Mouse (Mus musculus) lung, embryonic 14.5 days (tissue): ENCODE results near the gene Fbxo34. TPM values are rescaled to one million over a fixed set of nuclear protein-coding genes. Genes with fewer than 3 reads are reported as not detected.

Source experiments
- ATAC-seq: fragments of 200-750 bp; cut with Nextera tagmentation; 2 replicates; pipeline ENCODE4 v1.8.0; 2017; ENCODE audit warnings: mild to moderate bottlenecking, moderate TSS enrichment, moderate library complexity; ENCODE audit not compliant: insufficient read depth
- DNase-seq: peaks from one replicate; pipeline ENCODE4 v3.0.0-alpha.2; 2015
- H3K27ac ChIP-seq: fragments of 300-500 bp; sonication (generic); 2 replicates; pipeline ENCODE4 v1.5.1; 2014; ENCODE audit warnings: low read depth, mild to moderate bottlenecking, moderate library complexity
- H3K27me3 ChIP-seq: fragments of 300-500 bp; sonication (generic); 2 replicates; pipeline ENCODE4 v1.6.1; 2014; ENCODE audit warnings: low read length, control low read depth; ENCODE audit not compliant: insufficient read depth
- H3K36me3 ChIP-seq: fragments of 300-500 bp; sonication (generic); 2 replicates; pipeline ENCODE4 v1.6.1; 2014; ENCODE audit warnings: control low read depth; ENCODE audit not compliant: insufficient read depth
- H3K4me1 ChIP-seq: fragments of 300-500 bp; sonication (generic); 2 replicates; pipeline ENCODE4 v1.6.1; 2014; ENCODE audit warnings: antibody characterized with exemption, control low read depth; ENCODE audit not compliant: insufficient read depth
- H3K4me2 ChIP-seq: fragments of 300-500 bp; sonication (generic); 2 replicates; pipeline ENCODE4 v1.6.1; 2014; ENCODE audit warnings: mild to moderate bottlenecking
- H3K4me3 ChIP-seq: fragments of 300-500 bp; sonication (generic); 2 replicates; pipeline ENCODE4 v1.5.1; 2014; ENCODE audit warnings: low read depth, low read length
- H3K9ac ChIP-seq: fragments of 300-500 bp; sonication (generic); 2 replicates; pipeline ENCODE4 v1.6.1; 2014
- H3K9me3 ChIP-seq: fragments of 300-500 bp; sonication (generic); 2 replicates; pipeline ENCODE4 v1.6.1; 2016; ENCODE audit warnings: low read depth, low read length, control low read depth
- CTCF ChIP-seq: IDR thresholded peaks from 2 replicates; pipeline ENCODE4 v1.5.1; 2016; ENCODE audit warnings: antibody characterized with exemption, low read depth
- WGBS: fragments of 180-500 bp; shearing (Covaris S2); extraction: QIAGEN DNeasy Blood & Tissue Kit; methylation state at CpG from one replicate; pipeline ENCODE4 v1.1.7; 2014; 5-methylcytosine and 5-hydroxymethylcytosine counted together
- polyA plus RNA-seq: library from polyadenylated mRNA; unstranded; fragments of >200 nt; fragmentation: Nextera tagmentation; extraction: Ambion mirVana; gene quantifications from 2 replicates; pipeline ENCODE4 v1.2.1, GENCODE M21; 2014

Fbxo34 gene
- polyA plus RNA-seq, 1 experiment from 2014 or later, result 23.5 TPM

GRCm38 (mm10) chr14:47516755-47517154 lies 66.5 kb downstream of the Fbxo34 start:
- ATAC-seq, result no peak
- H3K4me1 ChIP-seq, result no peaks in the 10 kb centered on the region
- WGBS, result 68% methylated on average over 6 of the region's 6 CpGs
- H3K27ac ChIP-seq, result no peak overlapping the region
- DNase-seq, result no peak
- H3K4me3 ChIP-seq, result no peak overlapping the region
- H3K4me2 ChIP-seq, result no peak overlapping the region
- H3K27me3 ChIP-seq, result no peaks in the 10 kb centered on the region
- TF ChIP-seq CTCF, result no peak
- no peaks in the 10 kb centered on the region for H3K36me3 ChIP-seq
- H3K9me3 ChIP-seq, result no peaks in the 10 kb centered on the region
- H3K9ac ChIP-seq, result no peak overlapping the region

GRCm38 (mm10) chr14:47518619-47519018 lies 68.4 kb downstream of the Fbxo34 start:
- H3K4me3 ChIP-seq, result no peak overlapping the region
- no peak overlapping the region for H3K4me2 ChIP-seq
- TF ChIP-seq CTCF, result no peak
- no peaks in the 10 kb centered on the region for H3K27me3 ChIP-seq
- no peaks in the 10 kb centered on the region for H3K9me3 ChIP-seq
- ATAC-seq (no peak), DNase-seq (no peak)
- no peak overlapping the region for H3K9ac ChIP-seq
- H3K36me3 ChIP-seq, result no peaks in the 10 kb centered on the region
- 80% methylated on average over 6 of the region's 6 CpGs for WGBS
- no peak overlapping the region for H3K27ac ChIP-seq
- no peaks in the 10 kb centered on the region for H3K4me1 ChIP-seq

- 80% methylated on average over 13 of the region's 13 CpGs for WGBS
- ATAC-seq, result no peak
Measured at GRCm38 (mm10) chr14:47520751-47521449, 70.7 kb downstream of the Fbxo34 start.

GRCm38 (mm10) chr14:47521609-47522008 lies 71.4 kb downstream of the Fbxo34 start:
- H3K9ac ChIP-seq, result no peak overlapping the region
- H3K4me3 ChIP-seq, result no peak overlapping the region
- ATAC-seq (no peak), DNase-seq (no peak)
- no peak for TF ChIP-seq CTCF
- whole genome bisulfite sequencing, result 80% methylated on average over 1 of the region's 1 CpGs
- H3K36me3 ChIP-seq, result no peaks in the 10 kb centered on the region
- no peaks in the 10 kb centered on the region for H3K27me3 ChIP-seq
- H3K4me1 ChIP-seq, result no peaks in the 10 kb centered on the region
- H3K9me3 ChIP-seq, result no peaks in the 10 kb centered on the region
- no peak overlapping the region for H3K4me2 ChIP-seq
- H3K27ac ChIP-seq, result no peak overlapping the region

More at GRCm38 (mm10) chr14:47520751-47521449, 70.7 kb downstream of the Fbxo34 start:
- H3K27me3 ChIP-seq, result no peaks in the 10 kb centered on the region
- no peaks in the 10 kb centered on the region for H3K36me3 ChIP-seq
- no peaks in the 10 kb centered on the region for H3K9me3 ChIP-seq
- no peak for DNase-seq
- H3K4me3 ChIP-seq, result no peak overlapping the region
- H3K4me1 ChIP-seq, result no peaks in the 10 kb centered on the region
- H3K4me2 ChIP-seq, result no peak overlapping the region
- no peak overlapping the region for H3K9ac ChIP-seq
- H3K27ac ChIP-seq, result no peak overlapping the region
- TF ChIP-seq CTCF, result no peak

GRCm38 (mm10) chr14:47522301-47522700 lies 72.1 kb downstream of the Fbxo34 start:
- Histone ChIP-seq H3K9me3 (no peaks in the 10 kb centered on the region), H3K9ac (no peak overlapping the region), H3K4me3 (no peak overlapping the region), H3K27me3 (no peaks in the 10 kb centered on the region), H3K36me3 (no peaks in the 10 kb centered on the region), H3K4me1 (no peaks in the 10 kb centered on the region), H3K27ac (peak overlapping the region; percentile 42; the same call in 1 of the 2 replicates), H3K4me2 (no peak overlapping the region)
- ATAC-seq, result no peak
- 32% methylated on average over 7 of the region's 7 CpGs for WGBS
- TF ChIP-seq CTCF, result no peak
- DNase-seq, result no peak

- Histone ChIP-seq H3K4me3 (no peak overlapping the region), H3K9me3 (no peaks in the 10 kb centered on the region), H3K9ac (no peak overlapping the region), H3K4me1 (no peaks in the 10 kb centered on the region), H3K27me3 (no peaks in the 10 kb centered on the region), H3K27ac (no peak overlapping the region), H3K36me3 (0 out of 2 replicates have a peak, but pooled peaks cover 2% of the 10 kb centered on the region), H3K4me2 (no peak overlapping the region)
- TF ChIP-seq CTCF, result no peak
- 63% methylated on average over 8 of the region's 8 CpGs for WGBS
- ATAC-seq (no peak), DNase-seq (no peak)
Measured at GRCm38 (mm10) chr14:47525374-47525773, 75.2 kb downstream of the Fbxo34 start.

- WGBS, result 88% methylated on average over 5 of the region's 5 CpGs
- Histone ChIP-seq H3K9ac (no peak overlapping the region), H3K27me3 (no peaks in the 10 kb centered on the region), H3K27ac (no peak overlapping the region), H3K9me3 (no peaks in the 10 kb centered on the region), H3K36me3 (0 out of 2 replicates have a peak, but pooled peaks cover 2% of the 10 kb centered on the region), H3K4me1 (no peaks in the 10 kb centered on the region), H3K4me3 (no peak overlapping the region), H3K4me2 (no peak overlapping the region)
- no peak for ATAC-seq
- DNase-seq, result no peak
- TF ChIP-seq CTCF, result no peak
Measured at GRCm38 (mm10) chr14:47525861-47526260, 75.6 kb downstream of the Fbxo34 start.
